In the genomic region with DNA sequence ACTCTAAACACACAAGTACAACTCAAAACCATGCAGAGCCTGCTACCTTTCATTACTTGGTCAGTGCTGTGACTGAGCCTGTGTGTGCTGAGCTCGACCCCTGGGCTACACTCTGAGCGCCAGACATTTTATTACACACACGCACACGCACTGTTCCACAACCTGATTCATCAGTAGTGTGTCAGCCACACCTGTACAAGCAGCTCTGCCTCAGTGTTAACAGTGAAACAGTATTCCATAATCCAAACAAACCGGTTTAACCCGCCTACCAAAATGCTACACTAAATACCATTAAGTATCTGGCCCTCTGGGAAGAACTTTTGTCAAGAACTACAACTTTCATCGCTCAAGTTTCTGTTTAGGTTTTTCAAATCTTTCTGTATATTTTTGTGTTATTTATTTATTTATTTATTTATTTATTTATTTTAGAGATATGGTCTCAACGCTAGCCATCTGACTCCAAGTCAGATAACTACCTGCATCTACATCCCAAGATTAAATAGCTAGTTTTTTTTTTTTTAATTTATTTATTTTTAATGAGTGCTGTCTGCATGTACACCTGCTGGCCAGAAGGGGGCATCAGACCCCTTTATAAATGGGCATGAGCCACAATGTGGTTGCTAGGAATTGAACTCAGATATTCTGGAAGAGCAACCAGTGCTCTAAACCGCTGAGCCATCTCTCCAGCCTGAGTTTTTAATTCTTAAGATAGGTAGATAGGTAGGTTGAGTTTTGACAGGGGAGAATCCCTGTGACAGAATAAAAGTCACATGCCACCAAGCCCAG, we compare ENCODE assay signal across 8 mouse cellular contexts. TPM values are rescaled to one million over a fixed set of nuclear protein-coding genes. Genes with fewer than 3 reads are reported as not detected.
DNase-seq lines count a peak whose midpoint lies in the region; ATAC-seq and TF ChIP-seq lines count a peak whose summit lies in the region.

No protein-coding gene starts in this region.

- peak; percentile 52; the same call in 1 of the 2 replicates for TF ChIP-seq CTCF in liver, adult 2 months (IDR thresholded peaks at IDR 0.05; ENCODE audit: low read depth, low read length)

- H3K9ac ChIP-seq in liver, adult 2 months (ENCODE audit: low read depth, low read length), result no peak overlapping the region
- no peak overlapping the region for H3K9ac ChIP-seq in liver, embryonic 12.5 days
- H3K9ac ChIP-seq in intestine, embryonic 15.5 days, result no peak overlapping the region

- H3K79me2 ChIP-seq in liver, adult 2 months (ENCODE audit: control insufficient read depth, insufficient read depth, low read length), result no peaks in the 10 kb centered on the region

- no peak for TF ChIP-seq POLR2A in liver, adult 2 months (IDR thresholded peaks at IDR 0.05; ENCODE audit: extremely low read depth, insufficient read depth, low read length)

- peaks cover 1% of the 10 kb centered on the region; the same call in 1 of the 2 replicates for H3K4me1 ChIP-seq in liver, adult 2 months (ENCODE audit: control insufficient read depth, insufficient read depth, low read length)
- H3K4me1 ChIP-seq in liver, embryonic 12.5 days, result no peaks in the 10 kb centered on the region
- H3K4me1 ChIP-seq in intestine, embryonic 15.5 days (replicated peaks), result no peaks in the 10 kb centered on the region

- H3K36me3 ChIP-seq in liver, adult 2 months (ENCODE audit: control insufficient read depth, insufficient read depth, low read length), result no peaks in the 10 kb centered on the region
- 0 out of 2 replicates have a peak, but pooled peaks cover 2% of the 10 kb centered on the region for H3K36me3 ChIP-seq in liver, embryonic 12.5 days
- H3K36me3 ChIP-seq in intestine, embryonic 15.5 days, result no peaks in the 10 kb centered on the region
- no peaks in the 10 kb centered on the region for H3K36me3 ChIP-seq in splenic B cell, adult 2 months (ENCODE audit: control insufficient read depth, insufficient read depth, low read length, poor library complexity, severe bottlenecking)

- no peak overlapping the region for H3K4me2 ChIP-seq in liver, embryonic 12.5 days
- H3K4me2 ChIP-seq in intestine, embryonic 15.5 days (replicated peaks), result no peak overlapping the region

- H3K9me3 ChIP-seq in liver, embryonic 12.5 days (replicated peaks), result no peaks in the 10 kb centered on the region
- no peaks in the 10 kb centered on the region for H3K9me3 ChIP-seq in intestine, embryonic 15.5 days

- no peaks in the 10 kb centered on the region for H3K27me3 ChIP-seq in liver, adult 2 months (ENCODE audit: control insufficient read depth, insufficient read depth, low read length)
- no peaks in the 10 kb centered on the region for H3K27me3 ChIP-seq in liver, embryonic 12.5 days (replicated peaks)
- no peaks in the 10 kb centered on the region for H3K27me3 ChIP-seq in intestine, embryonic 15.5 days (replicated peaks)
- no peaks in the 10 kb centered on the region for H3K27me3 ChIP-seq in splenic B cell, adult 2 months (ENCODE audit: control insufficient read depth, insufficient read depth, low read length, poor library complexity, severe bottlenecking)

- no peak overlapping the region for H3K27ac ChIP-seq in liver, adult 2 months (replicated peaks; ENCODE audit: insufficient read depth, low read depth, low read length)
- H3K27ac ChIP-seq in liver, embryonic 12.5 days, result no peak overlapping the region
- H3K27ac ChIP-seq in intestine, embryonic 15.5 days, result no peak overlapping the region

- no peak for ATAC-seq in liver, embryonic 12.5 days
- ATAC-seq in intestine, embryonic 15.5 days, result peak; percentile 46

- DNase-seq in adrenal gland, adult (ENCODE audit: inconsistent age in 2 of 2, low spot score in 1 of 2), result peak; percentile 27 to 59
- no peak for DNase-seq in adrenal gland, postnatal 4 days (ENCODE audit: low spot score in 2 of 2)
- DNase-seq in liver, adult 2 months (ENCODE audit: extremely low read depth, low read depth, low spot score), result peak; percentile 36
- DNase-seq in cerebellum, adult 8-10 months, result peak; percentile 39
- peak; percentile 66 for DNase-seq in splenic B cell, adult 2 months (ENCODE audit: low read depth, low spot score)
- no peak for DNase-seq in yolk sac, embryonic 10.5 days (ENCODE audit: low spot score)

- no peak overlapping the region for H3K4me3 ChIP-seq in liver, adult 2 months (ENCODE audit: insufficient read depth, low read depth, low read length)
- no peak overlapping the region for H3K4me3 ChIP-seq in liver, embryonic 12.5 days
- H3K4me3 ChIP-seq in intestine, embryonic 15.5 days (replicated peaks), result no peak overlapping the region

- 69% methylated on average over 9 of the region's 9 CpGs for WGBS in liver, adult 2 months
- WGBS in liver, embryonic 12.5 days (ENCODE audit: insufficient replicate concordance), result 60% methylated on average over 9 of the region's 9 CpGs
- 59% methylated on average over 9 of the region's 9 CpGs for WGBS in intestine, embryonic 15.5 days

RNA-seq across cellular contexts. Expression of a gene that starts 11.1 kb away (rescaled TPM):
- total RNA-seq in adrenal gland, postnatal 4 days (2021), result 10 to 100 TPM; 13.6 to 14.0 TPM
- 6.4 and 7.0 TPM in 2 replicates for total RNA-seq in liver, adult 2 months (2014; rRNA removed)
- polyA plus RNA-seq in liver, adult 2 months (2012; rRNA removed), result 1.4 TPM in 2 replicates
- polyA plus RNA-seq in liver, embryonic 12.5 days (2016; fragmentation: Nextera tagmentation; extraction: Ambion mirVana), result 9.5 and 9.7 TPM in 2 replicates
- 15.3 and 18.1 TPM in 2 replicates for polyA plus RNA-seq in intestine, embryonic 15.5 days (2015; fragmentation: Nextera tagmentation; extraction: Ambion mirVana)

RNA-seq across cellular contexts. Expression of a gene that starts 39.3 kb away (rescaled TPM):
- 10 to 100 TPM; 27.0 to 33.1 TPM for total RNA-seq in adrenal gland, postnatal 4 days (2021)
- 21.7 and 22.2 TPM in 2 replicates for total RNA-seq in liver, adult 2 months (2014; rRNA removed)
- 8.2 and 9.2 TPM in 2 replicates for polyA plus RNA-seq in liver, adult 2 months (2012; rRNA removed)
- 13.2 and 17.7 TPM in 2 replicates for polyA plus RNA-seq in liver, embryonic 12.5 days (2016; fragmentation: Nextera tagmentation; extraction: Ambion mirVana)
- polyA plus RNA-seq in intestine, embryonic 15.5 days (2015; fragmentation: Nextera tagmentation; extraction: Ambion mirVana), result 28.8 and 36.1 TPM in 2 replicates

RNA-seq across cellular contexts. Expression of a gene that starts 39.4 kb away (rescaled TPM):
- 10 to 100 TPM; 25.8 to 27.7 TPM for total RNA-seq in adrenal gland, postnatal 4 days (2021)
- 14.9 and 15.3 TPM in 2 replicates for total RNA-seq in liver, adult 2 months (2014; rRNA removed)
- polyA plus RNA-seq in liver, adult 2 months (2012; rRNA removed), result 3.9 and 4.6 TPM in 2 replicates
- polyA plus RNA-seq in liver, embryonic 12.5 days (2016; fragmentation: Nextera tagmentation; extraction: Ambion mirVana), result 17.8 and 18.7 TPM in 2 replicates
- polyA plus RNA-seq in intestine, embryonic 15.5 days (2015; fragmentation: Nextera tagmentation; extraction: Ambion mirVana), result 11.0 and 11.8 TPM in 2 replicates

Comparison
In these comparisons a context has a peak if more than half of its experiments do, and no peak if none do; other contexts are left out.
1. DNase-seq: peak in adrenal gland, adult (2 of 2), liver, adult 2 months (single experiment), cerebellum, adult 8-10 months (single experiment) and splenic B cell, adult 2 months (single experiment); none in adrenal gland, postnatal 4 days (0 of 2) and yolk sac, embryonic 10.5 days (single experiment).